Mouse (Mus musculus) natural killer cell, adult 2 months (primary cell): ENCODE results near the gene Gm10406.
"Not testable (repeated sequence)": the region's sequence is repeated elsewhere in the genome, so short reads cannot be mapped to it uniquely, and the experiment has no call there.

Experiments
- DNase-seq, 2 experiments: peaks; one replicate each; pipeline ENCODE4 v3.0.0; 2022; ENCODE audit warnings: low spot score in 2 of 2

Gene Gm10406

GRCm38 (mm10) chr14:7026781-7027749, at the start of gene Gm10406:
TSS of gene Gm10406 (minus strand) at chr14:7027449.
- not testable (repeated sequence) for DNase-seq

DNA sequence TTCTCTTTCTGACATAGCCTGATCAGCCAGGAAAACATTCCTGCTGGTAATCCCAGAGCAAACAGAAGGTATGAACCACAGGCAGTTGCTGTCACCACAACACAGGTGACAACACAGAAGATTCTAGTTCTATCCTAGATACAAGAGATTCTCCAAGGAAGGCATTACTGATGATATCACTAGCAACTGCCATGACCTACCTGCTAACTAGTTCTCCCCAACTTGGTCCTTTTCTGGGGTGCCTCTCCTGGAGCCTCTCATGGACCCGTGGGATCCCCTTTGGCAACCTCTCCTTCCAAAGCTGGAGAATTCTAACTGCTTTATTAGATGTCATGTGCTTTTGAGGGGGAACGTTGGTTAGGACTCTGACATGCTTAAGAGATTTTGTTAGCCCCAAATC, 17.6 kb upstream of the Gm10406 start, which contains the start of gene Gm3685:
Gene Gm3685 (minus strand): TSS at position 101 of the 400 bp plus-strand sequence.
- not testable (repeated sequence) for DNase-seq

- DNase-seq: not testable (repeated sequence)
Observed at GRCm38 (mm10) chr14:7026274-7026673, 975 bp downstream of the Gm10406 start.

GRCm38 (mm10) chr14:6973718-6974117, 53.5 kb downstream of the Gm10406 start, which contains the start of gene Gm6356:
TSS of gene Gm6356 (minus strand) at chr14:6973818.
- DNase-seq: not testable (repeated sequence)
